Mouse (Mus musculus): ENCODE results near the gene Lnpep.
"Not testable (repeated sequence)": the region's sequence is repeated elsewhere in the genome, so short reads cannot be mapped to it uniquely, and the experiment has no call there.

Lnpep gene

DNA sequence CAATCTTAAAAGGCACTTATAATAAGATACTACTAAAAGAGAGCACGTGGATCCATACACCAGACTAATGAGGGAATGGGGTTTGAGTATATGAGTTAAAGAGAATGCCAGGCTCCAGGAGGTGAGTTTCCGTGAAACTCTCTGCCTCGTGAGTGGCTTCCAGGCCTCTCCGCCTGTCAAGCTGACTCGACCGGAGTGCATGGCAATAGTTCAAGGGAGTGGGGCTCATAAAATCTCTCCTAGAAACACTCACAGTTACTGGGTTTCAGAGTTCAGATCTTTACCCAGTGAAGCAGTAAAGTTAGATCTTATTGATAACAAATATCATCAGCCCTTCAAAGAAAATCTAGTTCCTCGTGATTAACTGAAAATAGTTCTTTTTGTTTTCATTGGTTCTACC, 128.1 kb downstream of the Lnpep start:
- in situ Hi-C loops (cut with MboI), result no loop called here

DNA sequence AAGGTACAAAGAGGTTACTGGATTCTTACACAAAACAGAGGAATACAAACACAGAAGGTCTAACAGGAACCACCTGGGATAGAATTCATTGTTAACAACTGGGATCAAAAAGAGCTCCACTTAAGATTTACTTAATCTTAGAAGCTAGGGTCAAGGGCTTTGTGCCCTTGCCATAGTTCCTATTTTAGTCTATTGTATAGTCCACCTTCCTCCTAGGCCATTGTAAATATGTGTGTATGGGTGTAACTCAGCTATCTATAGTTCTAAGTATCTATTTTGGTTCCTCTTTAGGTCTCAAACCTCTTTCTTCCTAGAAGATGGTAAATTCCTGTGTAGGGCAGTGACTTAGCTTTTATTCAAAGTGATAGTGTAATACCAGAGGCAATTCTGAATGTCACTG, 128.6 kb downstream of the Lnpep start:
- in situ Hi-C loops (cut with MboI), result not testable (repeated sequence)

DNA sequence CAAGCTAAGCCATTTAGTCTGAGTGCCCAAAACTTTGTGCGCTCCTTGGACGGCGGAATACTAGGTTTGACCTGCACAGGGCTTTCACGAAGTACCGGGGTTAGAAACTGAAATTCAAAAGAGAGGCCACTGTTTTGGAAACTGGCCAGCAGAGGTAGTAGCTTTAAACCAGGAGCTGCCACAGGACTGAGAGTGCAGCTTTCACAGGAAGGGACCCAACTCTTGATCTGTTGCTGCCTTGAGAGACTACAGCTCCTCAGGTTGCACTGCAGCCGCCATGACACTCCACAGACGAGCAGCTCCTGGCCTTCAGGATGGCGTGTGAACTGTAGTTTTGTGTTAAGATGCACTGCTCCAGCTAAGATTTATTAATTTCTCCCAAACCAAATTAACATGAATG, 132.7 kb downstream of the Lnpep start:
- in situ Hi-C loops (cut with MboI), result no loop called here

DNA sequence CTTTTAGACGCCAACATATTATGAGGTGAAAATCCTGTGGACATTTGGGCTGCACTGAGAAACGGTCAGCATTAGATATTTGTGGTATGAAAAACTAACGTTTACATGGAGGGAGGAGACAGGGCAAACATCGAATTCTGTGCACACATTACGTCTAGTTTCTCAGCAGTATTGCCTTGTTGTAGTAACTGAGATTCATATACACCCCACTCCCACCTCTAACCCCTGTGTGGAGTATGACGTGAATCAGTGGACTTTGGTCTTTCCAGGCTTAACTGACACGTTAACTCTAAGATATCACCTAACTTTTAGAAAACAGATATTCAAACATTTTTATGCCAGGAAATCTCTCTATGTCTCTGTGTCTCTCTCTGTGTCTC, 133.2 kb downstream of the Lnpep start:
- in situ Hi-C loops (cut with MboI), result no loop called here

DNA sequence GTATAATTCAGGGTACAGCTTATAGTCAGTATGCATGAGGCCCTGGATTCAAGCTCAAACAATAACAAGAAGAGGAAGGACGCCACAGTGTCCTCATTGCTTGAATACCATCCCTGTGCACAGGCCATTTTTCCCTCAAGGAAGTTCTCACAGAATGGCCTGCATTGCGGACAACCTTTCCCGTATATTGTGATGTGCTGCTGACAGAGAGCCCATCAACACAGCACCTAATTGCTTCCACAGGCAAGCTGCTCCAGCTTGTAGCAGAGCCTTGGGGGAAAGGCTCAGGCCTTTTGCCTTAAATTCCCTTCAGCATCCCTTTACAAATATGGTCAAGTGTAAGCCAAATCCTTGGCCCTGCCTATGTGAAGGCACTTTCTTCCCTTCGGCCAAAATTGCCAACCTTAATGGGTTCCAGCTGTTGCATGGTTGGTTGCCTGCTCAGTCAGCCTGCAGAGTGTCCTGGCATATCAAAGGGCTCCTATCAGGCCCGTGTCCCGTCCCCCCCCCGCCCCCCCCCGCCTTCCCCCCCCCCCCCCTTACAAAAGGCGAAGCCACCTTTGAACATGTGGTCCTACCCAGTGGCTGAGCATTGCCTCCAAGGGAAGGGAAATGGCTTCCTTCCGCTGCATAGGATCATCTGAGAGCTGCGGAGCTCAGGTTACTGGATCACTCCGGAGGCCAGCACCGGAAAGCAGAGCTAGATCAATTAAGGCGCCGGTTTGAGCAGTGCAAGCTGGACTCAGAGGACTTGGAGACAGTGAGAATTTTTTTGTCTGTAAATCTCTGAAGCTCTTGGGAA, 133.8 kb downstream of the Lnpep start:
- in situ Hi-C loops (cut with MboI), result no loop called here

DNA sequence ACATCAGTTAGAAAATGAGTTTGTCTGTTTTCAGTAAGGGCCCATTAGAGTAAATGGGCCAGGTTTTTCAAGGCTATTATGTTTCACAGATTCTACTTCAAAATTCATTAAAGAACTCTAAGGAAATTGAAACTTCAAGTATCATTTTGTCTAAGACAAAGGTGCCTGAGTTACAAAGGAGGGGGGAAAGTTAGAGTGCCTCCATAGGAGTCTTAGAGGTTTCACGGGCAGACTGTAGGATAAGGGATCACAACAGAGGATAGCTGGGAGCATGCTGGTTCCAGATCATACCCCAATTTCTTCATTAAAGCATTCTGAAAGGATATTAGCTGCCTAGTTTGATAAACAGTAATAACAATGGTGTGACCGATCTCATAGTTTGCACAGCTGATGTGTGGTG, 139.1 kb downstream of the Lnpep start:
- in situ Hi-C loops (cut with MboI), result no loop called here
